ENCODE assay signal across 16 mouse cellular contexts in genomic region chr4:140372586-140373325, GRCm38 (mm10).
DNase-seq lines count a peak whose midpoint lies in the region; ATAC-seq and TF ChIP-seq lines count a peak whose summit lies in the region.
"Had no signal": no experiment of that assay in that cellular context is flagged by ENCODE, and none has a peak within 500 bp of the region (broad histone marks: within the 10 kb centered on the region; RNA-seq: fewer than 3 reads in every experiment).

No protein-coding gene starts in this region.

- no peaks in the 10 kb centered on the region for H3K4me1 ChIP-seq in lung, embryonic 14.5 days (ENCODE audit: insufficient read depth)
- H3K4me1 ChIP-seq in hindbrain, postnatal 0 days (ENCODE audit: insufficient read depth, low read length) = no peaks in the 10 kb centered on the region
- H3K4me1 ChIP-seq: heart, embryonic 15.5 days; limb, embryonic 13.5 days had no signal

- H3K4me3 ChIP-seq in lung, embryonic 14.5 days (ENCODE audit: low read depth, low read length) = no peak overlapping the region
- H3K4me3 ChIP-seq in hindbrain, postnatal 0 days (ENCODE audit: low read length) = no peak overlapping the region
- H3K4me3 ChIP-seq: erythroblast, embryonic 14.5 days; heart, embryonic 15.5 days; limb, embryonic 13.5 days had no signal

- DNase-seq in lung, embryonic 14.5 days = no peak
- DNase-seq in lung, postnatal 4 days = no peak
- DNase-seq in embryo, embryonic 11 days = peak; percentile 57
- DNase-seq in hindbrain, postnatal 0 days (ENCODE audit: low spot score) = peak; percentile 65
- peak; percentile 59 for DNase-seq in retina, postnatal 1 day
- no peak for DNase-seq in cerebellum, postnatal 36 days
- DNase-seq: cerebellum, postnatal 14 days; gastrocnemius, postnatal 25 days; kidney, adult 2 months; layer of hippocampus, adult 9-11 months; lung, adult 2 months had no signal

- peak; percentile 22; the same call in 1 of the 2 replicates for TF ChIP-seq CTCF in lung, embryonic 14.5 days (IDR thresholded peaks at IDR 0.05; ENCODE audit: low read depth)
- TF ChIP-seq CTCF in hindbrain, postnatal 0 days (IDR thresholded peaks at IDR 0.05; ENCODE audit: low read depth) = peak; percentile 67

- WGBS in lung, embryonic 14.5 days = 33% methylated on average over 11 of the region's 11 CpGs
- 35% methylated on average over 11 of the region's 11 CpGs for whole genome bisulfite sequencing in hindbrain, postnatal 0 days

- no peaks in the 10 kb centered on the region for H3K27me3 ChIP-seq in lung, embryonic 14.5 days (ENCODE audit: insufficient read depth, low read length)
- H3K27me3 ChIP-seq in hindbrain, postnatal 0 days (ENCODE audit: insufficient read depth, low read length) = no peaks in the 10 kb centered on the region

- no peak overlapping the region for H3K27ac ChIP-seq in lung, embryonic 14.5 days (ENCODE audit: low read depth)
- H3K27ac ChIP-seq in hindbrain, postnatal 0 days = no peak overlapping the region
- H3K27ac ChIP-seq: heart, embryonic 15.5 days; limb, embryonic 13.5 days had no signal

- H3K9me3 ChIP-seq in lung, embryonic 14.5 days (ENCODE audit: low read depth, low read length) = no peaks in the 10 kb centered on the region
- H3K9me3 ChIP-seq in hindbrain, postnatal 0 days (ENCODE audit: low read length) = no peaks in the 10 kb centered on the region
- H3K9me3 ChIP-seq: heart, embryonic 15.5 days; limb, embryonic 13.5 days had no signal

- H3K9ac ChIP-seq in lung, embryonic 14.5 days = no peak overlapping the region
- H3K9ac ChIP-seq in hindbrain, postnatal 0 days (replicated peaks; ENCODE audit: low read length) = no peak overlapping the region
- H3K9ac ChIP-seq: heart, embryonic 15.5 days; limb, embryonic 13.5 days had no signal

- H3K4me2 ChIP-seq in lung, embryonic 14.5 days = no peak overlapping the region
- H3K4me2 ChIP-seq in hindbrain, postnatal 0 days (ENCODE audit: low read depth, low read length) = no peak overlapping the region
- H3K4me2 ChIP-seq: heart, embryonic 15.5 days; limb, embryonic 13.5 days had no signal

- no peak for ATAC-seq in lung, embryonic 14.5 days (ENCODE audit: insufficient read depth)
- ATAC-seq in hindbrain, postnatal 0 days = peak; percentile 48; the same call in 1 of the 2 replicates
- no peak for ATAC-seq in inflammation-experienced regulatory T-cells, adult 6 months

- no peaks in the 10 kb centered on the region for H3K36me3 ChIP-seq in lung, embryonic 14.5 days (ENCODE audit: insufficient read depth)
- no peaks in the 10 kb centered on the region for H3K36me3 ChIP-seq in hindbrain, postnatal 0 days (ENCODE audit: insufficient read depth, low read length)
- H3K36me3 ChIP-seq: G1E; heart, embryonic 15.5 days; limb, embryonic 13.5 days had no signal

Comparison
In these comparisons a context has a peak if more than half of its experiments do, and no peak if none do; other contexts are left out.
1. DNase-seq: peak in embryo, embryonic 11 days (single experiment), hindbrain, postnatal 0 days (single experiment) and retina, postnatal 1 day (single experiment); none in lung, embryonic 14.5 days (single experiment), lung, postnatal 4 days (0 of 2) and cerebellum, postnatal 36 days (0 of 2).